Mouse (Mus musculus) pancreas, adult 10 weeks (tissue): ENCODE data around the gene Sept6. TPM values are rescaled to one million over a fixed set of nuclear protein-coding genes. Genes with fewer than 3 reads are reported as not detected.

ENCODE experiments used
- polyA plus RNA-seq: library from polyadenylated mRNA; stranded (reverse); fragments of 350-450 nt; fragmentation: Illumina TruSeq; extraction: RNeasy Lipid Tissue Mini Kit (QIAGEN cat#74804); gene quantifications from one replicate; pipeline ENCODE4 v1.2.3, GENCODE M21; 2015; ENCODE audit warnings: low read depth, low replicate concordance; ENCODE audit not compliant: insufficient read depth

The Sept6 gene
- 2.0 TPM for polyA plus RNA-seq

DNA sequence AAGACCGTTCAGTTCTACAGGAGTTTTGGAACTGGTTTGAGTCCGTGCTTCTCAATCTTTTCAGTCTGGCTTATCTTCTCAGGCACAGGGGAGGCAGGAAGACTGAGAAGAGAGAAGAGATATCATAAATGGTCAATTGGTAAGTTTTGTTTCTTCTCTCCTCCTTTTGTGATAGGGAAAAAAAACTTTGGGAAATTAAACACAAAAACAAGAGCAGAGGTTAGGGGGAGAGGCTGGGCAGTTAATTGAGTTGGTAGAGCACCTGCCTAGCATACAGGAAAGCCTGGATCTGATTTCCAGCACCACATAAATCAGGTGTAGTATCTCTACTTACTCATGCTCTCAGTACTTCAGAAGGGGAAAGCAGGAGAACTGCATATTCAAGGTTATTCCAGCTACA, at the start of gene Sept6:
TSS of gene Sept6 (minus strand) at position 101 of the 400 bp plus-strand sequence.

DNA sequence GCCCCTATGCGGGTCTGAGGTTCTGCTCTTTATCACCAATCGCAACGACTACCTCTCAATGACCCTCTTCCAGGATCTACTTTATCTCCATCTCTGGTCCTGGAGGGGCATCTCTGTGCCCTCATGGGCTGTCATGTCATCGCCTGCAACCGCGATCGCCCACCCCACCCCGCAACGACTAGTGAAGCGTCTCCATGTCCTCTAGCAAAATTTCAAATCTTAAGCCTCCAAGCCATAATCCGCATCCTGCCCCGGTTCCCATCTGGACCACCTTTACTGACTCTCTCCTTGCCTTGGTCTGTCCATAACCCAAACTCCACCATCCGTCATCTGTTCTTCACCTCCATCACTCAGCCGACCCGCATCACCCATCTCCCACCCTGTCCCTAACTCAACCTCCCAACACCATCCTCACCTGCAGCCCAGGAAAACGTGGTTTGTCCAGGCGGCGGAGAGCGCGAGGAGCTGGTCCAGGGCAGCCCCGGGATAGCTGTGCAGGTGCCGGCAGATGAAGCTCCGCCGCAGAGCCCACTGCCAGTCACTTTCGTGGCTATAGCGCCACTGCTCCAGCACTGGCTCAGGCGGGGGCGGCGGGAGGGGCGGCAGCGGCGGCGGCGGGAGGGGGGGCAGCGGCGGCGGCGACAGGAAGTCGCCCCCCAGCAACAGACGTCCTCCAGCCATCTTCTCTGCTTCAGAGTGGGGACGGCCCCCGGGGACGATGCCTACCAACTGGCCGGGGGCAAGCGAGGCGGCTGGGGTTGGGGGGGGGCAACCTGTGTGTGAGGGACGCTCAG, 89.1 kb downstream of the Sept6 start, which contains the start of gene Nkrf:
TSS of gene Nkrf (minus strand) at position 579 of the 794 bp plus-strand sequence.

DNA sequence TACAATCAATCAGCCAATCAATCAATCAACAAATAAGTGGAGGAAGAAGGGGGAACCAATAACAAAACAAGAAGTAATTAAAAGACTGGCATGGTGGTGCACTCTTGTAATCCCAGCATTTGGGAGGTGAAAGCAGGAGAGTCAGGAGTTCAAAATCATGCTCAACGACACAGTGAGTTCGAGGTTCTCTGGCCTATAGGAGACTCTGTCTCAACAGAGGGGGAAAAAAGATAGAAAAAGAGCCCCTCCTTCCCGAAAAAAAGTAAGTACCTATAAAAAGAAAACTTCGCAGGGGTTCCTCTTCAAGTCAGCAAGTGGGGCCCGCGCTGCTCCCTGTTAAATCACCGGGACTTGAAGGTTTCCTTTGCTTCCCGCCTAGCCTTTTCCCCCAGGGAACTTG, 117.8 kb downstream of the Sept6 start, which contains the start of the genes Ube2a and C330007P06Rik:
TSS of gene Ube2a (plus strand) at position 136 of the 400 bp plus-strand sequence.
TSS of gene C330007P06Rik (minus strand) at position 347 of the 400 bp plus-strand sequence.

Other genes with a start within 250 kb of the Sept6 start
- not detected for gene Slc25a43, start 248.1 kb downstream of the Sept6 start, polyA plus RNA-seq
- gene Slc25a5, start 196.1 kb downstream of the Sept6 start, polyA plus RNA-seq = 71.0 TPM
- gene Ube2a, start 117.9 kb downstream of the Sept6 start, polyA plus RNA-seq = 14.7 TPM
- 6.5 TPM for gene C330007P06Rik, start 117.7 kb downstream of the Sept6 start, polyA plus RNA-seq
- gene Nkrf, start 88.9 kb downstream of the Sept6 start, polyA plus RNA-seq = 1.1 TPM
- not detected for gene Sowahd, start 57.1 kb upstream of the Sept6 start, polyA plus RNA-seq
- 264 TPM for gene Rpl39, start 93.6 kb upstream of the Sept6 start, polyA plus RNA-seq
- gene Upf3b, start 118.5 kb upstream of the Sept6 start, polyA plus RNA-seq = 10.2 TPM
- gene Nkap, start 135.0 kb upstream of the Sept6 start, polyA plus RNA-seq = 2.3 TPM
- gene Akap14, start 177.0 kb upstream of the Sept6 start, polyA plus RNA-seq = not detected
- gene Ndufa1, start 199.4 kb upstream of the Sept6 start, polyA plus RNA-seq = 85.0 TPM
- 1.2 TPM for gene Rnf113a1, start 199.5 kb upstream of the Sept6 start, polyA plus RNA-seq
- gene Gm9, start 219.2 kb upstream of the Sept6 start, polyA plus RNA-seq = not detected
- not detected for gene Rhox1, start 230.5 kb upstream of the Sept6 start, polyA plus RNA-seq